Mouse (Mus musculus): ENCODE results near the gene Ift27. TPM values are rescaled to one million over a fixed set of nuclear protein-coding genes. Genes with fewer than 3 reads are reported as not detected.

Ift27 gene
- polyA plus RNA-seq, 1 experiment from 2014 or later: 141 TPM

DNA sequence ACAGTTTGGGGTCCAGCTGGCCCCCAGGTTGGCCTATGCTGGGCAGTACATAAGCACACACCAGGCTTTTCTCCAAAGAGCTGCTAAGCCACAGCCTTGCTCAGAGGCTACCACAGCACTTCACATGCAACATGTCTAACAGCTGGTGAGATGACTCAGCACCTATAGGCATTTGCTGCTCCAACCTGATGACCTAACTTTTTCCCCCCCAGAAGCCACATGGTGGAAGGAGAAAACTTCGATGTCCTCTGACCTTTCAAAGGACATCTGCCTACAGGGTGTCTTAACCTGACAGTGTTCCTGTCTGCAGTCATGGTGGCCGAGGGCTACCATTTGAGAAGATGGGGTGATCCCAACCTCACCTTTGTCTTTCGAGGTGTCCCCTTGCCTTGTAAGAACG is 11.7 kb upstream of the Ift27 start:
- Histone ChIP-seq H3K27me3 (replicated peaks; ENCODE audit: low read depth, poor library complexity, severe bottlenecking) (peaks cover 33% of the 10 kb centered on the region), H3K4me1 (peaks cover 13% of the 10 kb centered on the region), H3K36me3 (replicated peaks) (no peaks in the 10 kb centered on the region), H3K4me3 (no peak overlapping the region), H3K9me3 (no peaks in the 10 kb centered on the region), H3K27ac (replicated peaks) (no peak overlapping the region)
- DNase-seq (ENCODE audit: low spot score): no peak
- 91% methylated on average over 4 of the region's 4 CpGs for WGBS

DNA sequence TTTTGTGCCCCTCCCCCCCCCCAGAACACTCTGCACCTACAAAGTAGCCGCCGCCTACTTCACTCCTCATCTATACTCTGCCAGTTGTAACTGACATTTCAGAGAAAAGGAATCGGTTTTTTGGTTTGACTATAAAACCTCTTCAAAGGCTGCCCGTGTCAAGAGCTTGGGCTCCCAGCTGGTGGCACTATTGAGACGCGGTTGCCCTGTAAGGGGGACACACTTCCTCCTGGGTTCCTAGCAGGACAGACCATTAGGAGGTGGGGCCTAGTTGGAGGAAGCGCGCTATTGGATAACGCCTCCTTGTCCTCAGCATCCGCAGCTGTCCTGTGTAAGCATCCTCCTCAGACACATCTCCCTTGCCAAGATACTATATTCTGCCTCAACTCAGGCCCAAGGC is 10.9 kb upstream of the Ift27 start:
- Histone ChIP-seq H3K27ac (replicated peaks) (0 out of 2 replicates have a peak overlapping the region, but pooled peaks have one; percentile 4), H3K36me3 (replicated peaks) (no peaks in the 10 kb centered on the region), H3K4me3 (peak overlapping the region; percentile 33), H3K27me3 (replicated peaks; ENCODE audit: low read depth, poor library complexity, severe bottlenecking) (peaks cover 38% of the 10 kb centered on the region), H3K9me3 (no peaks in the 10 kb centered on the region), H3K4me1 (peaks cover 13% of the 10 kb centered on the region)
- peak; percentile 72 for DNase-seq (ENCODE audit: low spot score)
- 5% methylated on average over 10 of the region's 10 CpGs for WGBS

DNA sequence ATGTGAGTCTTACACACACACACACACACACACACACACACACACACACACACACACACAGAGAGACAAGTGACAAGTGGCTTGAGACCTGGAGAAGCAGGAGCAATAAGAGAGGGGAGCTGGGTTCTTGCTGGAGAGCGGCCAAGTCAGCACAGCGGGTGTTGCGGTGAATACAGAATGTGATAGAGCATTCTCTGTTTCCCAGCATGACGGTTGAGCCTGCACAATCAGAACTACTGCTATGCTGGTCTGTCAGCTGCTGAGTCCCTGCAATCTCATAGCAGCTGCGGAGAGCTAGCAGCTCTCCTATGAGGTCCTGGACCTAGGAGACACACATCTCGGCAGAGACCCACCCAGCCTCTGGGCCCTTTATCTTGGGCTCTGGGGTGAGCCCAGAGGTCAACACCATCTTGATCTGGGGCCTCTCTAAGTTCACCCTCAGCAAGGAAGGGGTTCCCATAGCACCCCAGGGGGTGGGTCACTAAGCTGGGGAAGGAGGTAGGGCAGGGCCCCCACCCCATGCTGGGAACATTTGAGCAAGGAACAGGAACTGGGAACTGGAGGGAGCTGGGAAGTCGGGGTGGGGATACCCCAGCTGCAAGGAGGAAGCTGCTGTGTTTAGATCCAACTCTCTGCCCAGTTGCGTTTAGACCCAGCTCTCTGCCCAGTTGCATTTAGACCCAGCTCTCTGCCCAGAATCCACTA is 7.9 kb upstream of the Ift27 start:
- H3K27ac ChIP-seq (replicated peaks): no peak overlapping the region

DNA sequence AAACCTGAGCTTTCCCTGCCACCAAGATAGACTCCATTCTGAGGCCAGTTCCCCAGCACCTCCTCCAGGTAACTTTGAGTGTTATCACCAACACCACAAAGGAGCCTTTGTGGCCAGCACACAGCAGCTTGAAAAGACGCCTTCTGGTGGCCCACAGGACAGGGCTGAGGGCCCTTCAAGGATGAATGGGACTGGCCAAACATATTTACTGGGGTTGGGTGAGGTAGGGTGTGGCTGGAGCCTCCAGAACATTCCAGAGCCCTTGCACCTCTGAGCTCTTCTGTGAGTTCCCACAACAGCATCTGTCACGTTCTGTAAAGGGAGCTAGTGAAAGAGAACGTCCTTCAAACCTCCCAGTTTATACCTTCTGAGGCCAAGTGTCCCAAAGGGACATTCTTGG is 5.9 kb upstream of the Ift27 start:
- Histone ChIP-seq H3K36me3 (replicated peaks) (no peaks in the 10 kb centered on the region), H3K4me1 (peaks cover 17% of the 10 kb centered on the region), H3K4me3 (no peak overlapping the region), H3K27me3 (replicated peaks; ENCODE audit: low read depth, poor library complexity, severe bottlenecking) (peaks cover 40% of the 10 kb centered on the region), H3K9me3 (no peaks in the 10 kb centered on the region), H3K27ac (replicated peaks) (no peak overlapping the region)
- no peak for DNase-seq (ENCODE audit: low spot score)
- WGBS: 69% methylated on average over 3 of the region's 3 CpGs

More for the DNA sequence above, 7.9 kb upstream of the Ift27 start:
- Histone ChIP-seq H3K27me3 (replicated peaks; ENCODE audit: low read depth, poor library complexity, severe bottlenecking) (peaks cover 40% of the 10 kb centered on the region), H3K4me1 (peaks cover 17% of the 10 kb centered on the region), H3K36me3 (replicated peaks) (no peaks in the 10 kb centered on the region), H3K4me3 (no peak overlapping the region), H3K9me3 (no peaks in the 10 kb centered on the region)
- DNase-seq (ENCODE audit: low spot score): no peak
- WGBS: 41% methylated on average over 8 of the region's 8 CpGs

DNA sequence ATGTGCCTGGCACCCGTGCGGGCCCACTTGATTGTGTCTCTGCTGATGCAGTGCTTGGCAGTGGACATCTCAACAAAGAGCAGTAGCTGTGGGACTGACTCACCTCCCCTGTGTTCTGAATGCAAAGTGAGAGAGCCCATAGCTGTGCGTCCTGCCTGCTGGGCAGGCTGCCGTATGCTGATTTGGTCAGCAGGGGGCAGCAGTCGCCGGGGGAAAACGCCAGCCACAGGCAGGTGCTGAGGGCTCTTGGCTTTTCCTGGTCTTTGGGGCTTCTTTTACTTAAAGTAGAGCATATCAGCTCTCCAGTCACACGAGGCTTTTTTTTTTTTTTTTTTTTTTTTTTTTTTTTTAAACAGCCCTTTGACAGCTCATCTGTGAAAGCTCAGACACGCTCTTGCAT is 4.5 kb upstream of the Ift27 start:
- Histone ChIP-seq H3K4me3 (no peak overlapping the region), H3K27ac (replicated peaks) (no peak overlapping the region), H3K4me1 (peaks cover 16% of the 10 kb centered on the region), H3K36me3 (replicated peaks) (no peaks in the 10 kb centered on the region), H3K9me3 (no peaks in the 10 kb centered on the region), H3K27me3 (replicated peaks; ENCODE audit: low read depth, poor library complexity, severe bottlenecking) (peaks cover 31% of the 10 kb centered on the region)
- 7% methylated on average over 9 of the region's 9 CpGs for WGBS
- peak; percentile 85 for DNase-seq (ENCODE audit: low spot score)

DNA sequence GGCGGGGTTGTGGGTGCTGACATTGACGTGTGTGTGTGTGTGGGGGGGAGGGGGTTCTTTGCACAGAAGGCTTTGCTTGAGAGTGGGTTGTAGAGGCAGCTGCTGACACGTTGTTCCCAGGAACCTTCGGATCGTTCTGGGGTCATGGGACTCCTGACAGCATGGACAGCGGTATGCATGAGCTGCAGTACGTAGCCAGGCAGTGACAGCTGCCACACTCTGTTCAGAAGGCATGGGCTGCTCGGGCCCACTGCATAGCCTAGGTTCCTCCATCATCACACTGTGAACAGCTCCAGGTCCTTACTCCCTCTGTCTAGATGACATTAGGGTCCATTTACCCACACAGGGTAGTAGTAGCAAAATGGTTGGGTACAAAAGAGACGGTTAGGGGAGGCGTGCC is 3.4 kb upstream of the Ift27 start:
- WGBS: 70% methylated on average over 10 of the region's 10 CpGs
- Histone ChIP-seq H3K27me3 (replicated peaks; ENCODE audit: low read depth, poor library complexity, severe bottlenecking) (peaks cover 21% of the 10 kb centered on the region), H3K9me3 (no peaks in the 10 kb centered on the region), H3K4me1 (peaks cover 27% of the 10 kb centered on the region), H3K4me3 (no peak overlapping the region), H3K36me3 (replicated peaks) (no peaks in the 10 kb centered on the region), H3K27ac (replicated peaks) (no peak overlapping the region)
- DNase-seq (ENCODE audit: low spot score): no peak

DNA sequence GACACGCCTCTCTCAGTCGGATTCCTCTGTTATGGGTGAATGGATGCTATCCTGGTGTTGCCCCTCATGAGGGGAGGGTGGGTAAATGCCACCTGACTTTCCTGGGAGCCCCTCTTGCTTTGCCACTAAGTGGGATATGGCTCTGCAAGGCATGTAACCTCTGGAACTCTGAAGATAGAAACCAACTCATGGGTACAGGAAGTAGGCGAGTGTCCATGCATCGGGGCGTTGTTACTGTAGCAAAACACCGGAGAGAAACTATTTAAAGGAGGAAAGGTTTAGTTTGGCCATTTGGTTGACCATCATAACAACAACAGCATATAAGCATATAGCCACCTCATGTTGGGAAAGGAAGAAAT is 959 bp upstream of the Ift27 start:
- 78% methylated on average over 6 of the region's 6 CpGs for WGBS
- Histone ChIP-seq H3K27ac (replicated peaks) (peak overlapping the region; percentile 88), H3K4me1 (peaks cover 29% of the 10 kb centered on the region), H3K4me3 (peak overlapping the region; percentile 87), H3K27me3 (replicated peaks; ENCODE audit: low read depth, poor library complexity, severe bottlenecking) (0 out of 2 replicates have a peak, but pooled peaks cover 3% of the 10 kb centered on the region), H3K36me3 (replicated peaks) (peaks cover 4% of the 10 kb centered on the region; the same call in 1 of the 2 replicates), H3K9me3 (no peaks in the 10 kb centered on the region)
- DNase-seq (ENCODE audit: low spot score): no peak

DNA sequence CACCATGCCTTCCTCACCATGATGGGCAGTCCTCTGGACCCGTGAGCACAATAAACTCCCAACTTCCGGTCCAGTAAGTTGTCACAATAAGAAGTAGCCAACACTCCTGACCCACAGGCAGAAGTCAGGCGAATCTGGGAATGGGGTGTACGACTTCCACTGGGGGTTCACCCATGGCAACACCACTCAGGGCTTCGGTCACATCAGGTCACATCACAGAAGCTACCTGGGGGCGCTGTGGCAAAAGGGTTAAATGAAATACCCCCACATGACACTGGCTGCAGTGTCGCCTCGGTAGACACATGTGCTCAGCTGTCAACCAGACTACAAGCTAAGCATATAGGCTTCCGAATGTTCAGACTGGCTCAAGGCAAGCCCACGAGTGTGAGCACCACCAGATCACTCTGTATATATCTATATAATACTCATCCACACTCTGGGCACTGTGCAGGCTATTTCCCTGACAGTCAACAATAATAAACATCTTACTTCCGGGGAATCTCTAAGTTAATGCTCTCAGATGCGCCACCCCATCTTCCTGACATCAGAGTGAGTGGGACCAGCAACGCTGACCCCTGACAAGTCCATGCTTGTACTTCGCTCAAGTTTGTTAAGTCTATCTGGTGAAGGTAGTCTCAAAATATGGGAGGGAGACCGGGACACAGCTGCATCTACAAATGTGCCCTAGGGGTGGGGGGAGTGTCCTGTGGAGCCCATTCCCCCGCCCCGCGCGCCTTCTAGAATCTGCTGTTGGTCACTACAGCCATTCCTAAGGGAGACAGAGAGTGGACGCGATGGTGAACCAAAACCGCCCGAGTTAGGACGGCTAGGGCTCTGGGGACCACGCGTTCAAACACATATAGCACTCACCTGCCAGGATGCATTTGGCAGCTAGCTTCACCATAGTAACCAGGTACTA is 749 bp downstream of the Ift27 start:
- Histone ChIP-seq H3K27ac (replicated peaks) (peak overlapping the region; percentile 88), H3K27me3 (replicated peaks; ENCODE audit: low read depth, poor library complexity, severe bottlenecking) (no peaks in the 10 kb centered on the region), H3K9me3 (no peaks in the 10 kb centered on the region), H3K4me1 (peaks cover 27% of the 10 kb centered on the region), H3K36me3 (replicated peaks) (peaks cover 7% of the 10 kb centered on the region; the same call in 1 of the 2 replicates), H3K4me3 (peak overlapping the region; percentile 87)
- 24% methylated on average over 26 of the region's 26 CpGs for WGBS
- no peak for DNase-seq (ENCODE audit: low spot score)

DNA sequence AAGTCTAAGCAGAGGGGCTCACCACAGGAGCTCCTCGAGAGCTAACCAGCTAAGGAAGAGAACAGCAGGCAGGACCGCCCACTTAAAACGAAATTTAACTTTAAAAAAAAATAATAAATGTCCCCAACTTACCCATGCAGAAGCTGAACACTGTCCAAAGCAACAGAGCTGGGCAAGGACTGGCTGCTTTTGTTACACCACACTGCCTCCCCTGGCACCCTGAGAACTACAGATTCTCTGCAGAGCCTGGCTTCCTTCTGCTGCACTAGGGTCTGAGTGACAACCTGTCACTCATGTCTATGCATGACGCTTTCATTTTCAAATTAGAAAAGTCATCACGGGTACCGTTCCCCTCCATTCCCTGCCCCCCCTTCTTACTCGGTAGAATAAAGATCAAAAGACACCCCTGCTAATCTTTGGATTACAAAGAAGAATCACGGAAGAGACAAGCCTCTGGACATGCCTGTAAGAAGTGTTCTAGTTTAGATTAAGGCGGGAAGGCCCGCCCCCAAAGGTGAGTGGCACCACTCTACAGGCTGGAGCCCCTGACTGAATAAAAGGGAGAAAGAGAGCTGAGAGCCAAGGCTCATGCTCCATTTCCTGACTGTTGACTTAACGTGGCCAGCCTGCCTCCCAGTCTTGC is 1.5 kb downstream of the Ift27 start:
- H3K4me1 ChIP-seq: peaks cover 25% of the 10 kb centered on the region
- no peaks in the 10 kb centered on the region for H3K27me3 ChIP-seq (replicated peaks; ENCODE audit: low read depth, poor library complexity, severe bottlenecking)
- 81% methylated on average over 11 of the region's 11 CpGs for WGBS
- no peak for DNase-seq (ENCODE audit: low spot score)
- H3K36me3 ChIP-seq (replicated peaks): peaks cover 14% of the 10 kb centered on the region
- no peak overlapping the region for H3K27ac ChIP-seq (replicated peaks)
- H3K9me3 ChIP-seq: no peaks in the 10 kb centered on the region
- H3K4me3 ChIP-seq: peak overlapping the region; percentile 87; the same call in 1 of the 2 replicates

DNA sequence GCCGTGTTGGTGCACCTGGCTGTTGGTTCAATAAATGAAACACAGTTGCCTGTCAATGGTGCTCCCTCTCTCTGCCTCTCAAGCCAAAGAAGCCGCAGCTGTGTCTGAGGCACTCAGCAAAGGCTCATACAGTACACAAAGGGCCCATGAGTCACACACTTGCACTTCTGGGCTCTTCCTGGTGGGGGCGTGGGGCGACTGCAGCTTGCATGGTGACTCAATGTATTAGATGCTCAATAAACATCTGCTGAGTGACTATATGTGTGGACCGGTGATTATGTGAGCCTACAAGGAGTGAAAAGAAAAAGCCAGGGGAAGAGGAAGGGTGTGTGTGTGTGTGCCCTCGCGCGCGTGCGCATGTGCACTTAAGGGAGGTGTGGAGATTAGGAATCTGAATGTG is 2.3 kb downstream of the Ift27 start:
- no peaks in the 10 kb centered on the region for H3K27me3 ChIP-seq (replicated peaks; ENCODE audit: low read depth, poor library complexity, severe bottlenecking)
- H3K4me1 ChIP-seq: peaks cover 25% of the 10 kb centered on the region
- WGBS: 93% methylated on average over 10 of the region's 10 CpGs
- no peak overlapping the region for H3K27ac ChIP-seq (replicated peaks)
- H3K9me3 ChIP-seq: no peaks in the 10 kb centered on the region
- H3K36me3 ChIP-seq (replicated peaks): peaks cover 22% of the 10 kb centered on the region
- no peak for DNase-seq (ENCODE audit: low spot score)
- no peak overlapping the region for H3K4me3 ChIP-seq

DNA sequence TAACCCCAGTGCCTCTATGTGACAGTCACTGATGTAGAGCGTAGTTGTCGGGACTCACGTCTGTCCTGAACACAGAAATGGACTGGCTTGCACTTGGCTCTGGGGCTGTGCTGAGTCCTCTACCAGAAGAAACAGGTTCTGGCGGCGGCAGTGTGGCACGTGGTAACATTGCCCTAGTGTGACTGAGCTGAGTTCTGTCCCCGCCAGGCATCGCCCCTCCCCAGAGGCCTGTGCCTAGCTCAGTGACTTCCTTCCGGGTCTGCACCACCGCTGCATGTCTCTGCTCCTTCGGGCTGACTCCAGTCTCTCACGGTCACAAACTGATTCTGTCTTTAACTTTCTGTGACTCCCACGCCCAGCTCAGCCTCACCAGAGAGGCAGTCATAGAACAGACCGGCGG is 3.2 kb downstream of the Ift27 start:
- H3K27me3 ChIP-seq (replicated peaks; ENCODE audit: low read depth, poor library complexity, severe bottlenecking): no peaks in the 10 kb centered on the region
- H3K36me3 ChIP-seq (replicated peaks): peaks cover 31% of the 10 kb centered on the region
- H3K4me3 ChIP-seq: no peak overlapping the region
- H3K27ac ChIP-seq (replicated peaks): no peak overlapping the region
- peaks cover 25% of the 10 kb centered on the region for H3K4me1 ChIP-seq
- H3K9me3 ChIP-seq: no peaks in the 10 kb centered on the region
- DNase-seq (ENCODE audit: low spot score): no peak
- WGBS: 92% methylated on average over 15 of the region's 15 CpGs

DNA sequence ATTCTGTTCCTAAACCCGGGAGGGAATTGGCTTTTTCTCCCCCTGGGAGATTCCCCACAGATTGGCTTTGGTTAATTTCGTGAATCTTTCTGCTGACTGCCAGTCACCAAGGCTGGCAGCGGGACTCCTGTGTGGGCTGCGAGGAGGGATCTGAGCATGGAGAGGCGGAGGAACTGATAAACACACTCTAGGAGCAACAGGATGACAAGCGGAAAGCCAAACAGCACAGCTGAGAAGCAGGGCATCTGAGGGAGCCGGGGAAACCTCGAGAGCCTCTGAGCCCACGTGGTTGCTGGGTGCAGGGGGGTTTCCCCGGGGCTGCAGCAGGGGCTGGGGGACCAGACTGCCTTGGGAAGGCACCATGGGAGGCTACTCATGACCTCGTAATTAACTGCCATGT is 4.3 kb downstream of the Ift27 start:
- no peak overlapping the region for H3K27ac ChIP-seq (replicated peaks)
- no peaks in the 10 kb centered on the region for H3K9me3 ChIP-seq
- no peak overlapping the region for H3K4me3 ChIP-seq
- H3K27me3 ChIP-seq (replicated peaks; ENCODE audit: low read depth, poor library complexity, severe bottlenecking): no peaks in the 10 kb centered on the region
- no peak for DNase-seq (ENCODE audit: low spot score)
- 82% methylated on average over 11 of the region's 11 CpGs for WGBS
- H3K4me1 ChIP-seq: peaks cover 18% of the 10 kb centered on the region
- peaks cover 42% of the 10 kb centered on the region for H3K36me3 ChIP-seq (replicated peaks)

All from embryonic facial prominence, embryonic 10.5 days (tissue).